Mouse (Mus musculus): ENCODE measurements around the gene Ncoa7.
"Not testable (repeated sequence)": the region's sequence is repeated elsewhere in the genome, so short reads cannot be mapped to it uniquely, and the experiment has no call there.

Gene Ncoa7

DNA sequence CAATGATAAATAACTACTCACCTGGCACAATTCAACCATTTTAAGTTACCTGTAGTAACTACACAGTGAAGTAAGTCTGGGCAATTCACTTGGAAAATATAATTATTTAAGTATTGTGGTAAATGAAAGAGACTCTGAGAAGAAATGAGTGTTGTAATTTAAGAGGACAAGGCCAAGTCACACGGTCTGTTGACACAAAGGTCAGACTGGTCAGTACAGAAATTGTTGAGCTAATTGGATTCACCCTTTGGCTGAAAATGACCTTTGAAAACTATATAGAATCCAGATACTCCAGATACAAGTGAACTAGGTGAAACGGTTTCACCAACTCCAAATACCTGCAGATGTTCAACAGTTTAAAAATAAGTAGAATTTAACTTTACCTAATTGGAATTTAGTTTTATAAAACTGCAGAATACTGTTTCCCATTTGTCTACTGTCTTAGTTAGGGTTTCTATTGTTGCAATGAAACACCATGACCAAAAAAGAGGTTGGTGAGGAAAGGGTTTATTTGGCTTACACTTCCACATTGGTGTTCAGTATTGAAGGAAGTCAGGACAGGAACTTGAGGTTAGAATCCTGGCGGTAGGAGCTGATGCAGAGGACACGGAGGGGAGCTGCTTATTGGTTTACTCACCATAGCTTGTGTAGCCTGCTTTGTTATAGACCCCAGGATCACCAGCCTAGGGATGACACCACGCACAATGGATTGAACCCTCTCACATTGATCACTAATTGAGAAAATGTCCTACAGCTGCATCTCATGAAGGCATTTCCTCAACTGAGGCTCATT lies 6.5 kb downstream of the Ncoa7 start:
- CTCF ChIA-PET: interaction anchor here in 1 of 4 experiments (0.6 kb wide), 1 partner anchor 60 kb away, joined by 3 read pairs; no protein-coding TSS in a partner anchor
- POLR2A ChIA-PET: interaction anchor here in 1 of 4 experiments (0.6 to 1.8 kb wide), 2 partner anchors 18 to 23 kb away, joined by 5 to 8 read pairs; no protein-coding TSS in a partner anchor

- ChIA-PET POLR2A (interaction anchor here in 2 of 4 experiments (1.4 to 3.9 kb wide), 2 partner anchors 11 to 12 kb away, joined by 4 to 12 read pairs; partner anchors contain the start of gene Ncoa7 (in 2 of the 2)), CTCF (no interaction called here)
Observed at GRCm38 (mm10) chr10:30791016-30791415, 12.1 kb downstream of the Ncoa7 start.

- POLR2A ChIA-PET: interaction anchor here in 2 of 4 experiments (1.2 to 1.7 kb wide), 3 partner anchors 13 to 120 kb away, joined by 3 to 5 read pairs (median 4); partner anchors contain the start of gene Ncoa7 (in 2 of the 2)
- CTCF ChIA-PET: no interaction called here
Observed at GRCm38 (mm10) chr10:30789521-30789920, 13.6 kb downstream of the Ncoa7 start.

DNA sequence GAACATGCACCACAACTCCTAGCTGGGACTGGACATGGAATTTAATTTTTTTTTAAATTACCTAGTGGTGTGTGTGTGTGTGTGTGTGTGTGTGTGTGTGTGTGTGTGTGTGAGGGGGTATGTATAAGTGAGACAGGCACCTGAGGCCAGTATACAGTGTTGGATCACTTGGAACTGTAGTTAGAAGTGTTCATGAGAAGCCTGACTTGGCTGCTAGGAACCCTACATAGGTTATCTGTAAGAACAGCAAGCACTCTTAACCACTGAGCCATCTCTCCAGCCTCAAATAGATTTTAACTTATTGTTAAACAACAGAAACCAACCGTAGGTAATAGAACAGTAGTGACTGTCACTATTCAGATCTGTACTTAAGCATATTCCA lies 14.8 kb downstream of the Ncoa7 start:
- ChIA-PET CTCF (no interaction called here), POLR2A (interaction anchor here in 1 of 4 experiments (1.7 kb wide), 1 partner anchor 14 kb away, joined by 5 read pairs; the partner anchor contains the start of gene Ncoa7)

DNA sequence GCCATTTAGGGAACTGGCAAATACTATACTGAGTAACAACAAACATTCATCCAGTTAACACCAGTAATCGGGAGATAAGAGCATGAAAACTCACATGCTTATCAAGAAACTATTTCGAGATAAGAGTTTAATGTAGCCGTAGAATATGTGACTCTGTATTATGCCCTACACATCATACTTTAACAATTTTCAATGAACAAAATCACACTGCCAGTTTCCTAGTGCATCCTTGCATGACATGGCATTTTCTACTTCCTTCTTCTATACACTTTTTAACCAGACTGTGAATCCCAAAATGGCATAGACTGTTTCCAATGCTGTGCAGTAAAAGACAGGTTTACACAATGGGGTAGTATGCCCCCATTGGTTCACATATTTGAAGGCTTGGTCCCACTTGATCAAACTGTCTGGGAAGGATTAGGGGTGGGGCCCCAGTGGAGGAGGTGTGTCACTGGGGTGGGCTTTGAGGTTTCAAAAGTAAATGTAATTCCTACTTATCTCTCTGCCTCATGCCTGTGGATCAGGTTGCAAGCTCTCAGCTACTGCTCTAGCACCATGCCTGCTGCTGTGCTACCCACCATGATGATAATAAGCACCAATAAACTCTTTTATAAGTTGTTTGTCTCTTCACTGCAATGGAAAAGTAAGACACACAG lies 15.3 kb downstream of the Ncoa7 start:
- POLR2A ChIA-PET: no interaction called here
- CTCF ChIA-PET: no interaction called here

DNA sequence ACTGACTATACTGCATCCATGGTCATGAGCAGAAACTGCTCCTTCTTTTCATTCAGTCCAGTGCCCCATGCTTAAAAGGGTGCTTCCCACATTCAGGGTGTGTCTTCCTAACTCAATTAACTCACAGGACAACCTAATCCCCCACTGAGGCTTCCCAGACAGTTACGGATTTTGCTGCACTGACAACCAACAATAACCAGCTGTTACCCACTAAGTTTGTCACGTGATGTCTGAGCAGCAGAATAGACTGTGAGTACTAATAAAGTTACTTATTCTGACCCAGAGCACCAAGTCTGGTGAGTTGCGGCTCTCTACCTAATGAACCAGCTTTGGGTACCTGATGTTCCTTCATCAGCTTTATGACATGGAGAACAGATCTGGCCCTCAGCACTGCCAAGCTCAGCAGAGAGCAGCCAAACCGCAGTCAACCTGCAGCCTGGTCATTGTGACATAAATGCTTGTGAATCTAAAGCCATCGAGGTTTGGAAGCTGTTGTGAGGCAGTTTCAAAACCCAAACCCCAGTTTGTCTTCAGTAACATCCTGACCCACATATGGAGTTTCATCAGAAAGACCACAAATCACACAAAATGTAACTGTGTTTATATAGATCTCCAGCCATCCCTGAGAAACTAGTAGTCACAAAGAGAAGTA lies 16.9 kb downstream of the Ncoa7 start:
- CTCF ChIA-PET: no interaction called here
- POLR2A ChIA-PET: interaction anchor here in 2 of 4 experiments (0.8 to 1.5 kb wide), 3 partner anchors 11 to 16 kb away, joined by 3 read pairs; no protein-coding TSS in a partner anchor

DNA sequence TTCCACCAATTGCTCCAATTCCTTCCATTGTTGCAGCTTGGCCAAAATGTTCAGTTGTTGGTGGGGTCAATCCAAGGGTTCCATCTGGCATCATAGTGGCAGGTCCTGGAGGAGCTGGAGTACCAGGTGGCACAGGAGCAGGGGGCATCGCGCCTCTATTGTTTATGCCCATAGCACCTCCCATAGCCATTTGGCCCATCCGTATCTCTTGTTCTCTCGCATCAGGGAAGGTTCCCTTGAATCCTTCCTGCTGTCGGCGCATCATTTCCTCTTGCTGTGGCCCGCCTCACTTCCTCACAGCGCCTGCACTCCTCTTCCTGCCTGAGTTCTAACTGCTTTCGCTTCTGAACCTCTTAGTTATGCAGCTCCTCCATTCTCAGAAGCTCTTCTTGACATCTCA lies 22.2 kb downstream of the Ncoa7 start:
- CTCF ChIA-PET: not testable (repeated sequence)

DNA sequence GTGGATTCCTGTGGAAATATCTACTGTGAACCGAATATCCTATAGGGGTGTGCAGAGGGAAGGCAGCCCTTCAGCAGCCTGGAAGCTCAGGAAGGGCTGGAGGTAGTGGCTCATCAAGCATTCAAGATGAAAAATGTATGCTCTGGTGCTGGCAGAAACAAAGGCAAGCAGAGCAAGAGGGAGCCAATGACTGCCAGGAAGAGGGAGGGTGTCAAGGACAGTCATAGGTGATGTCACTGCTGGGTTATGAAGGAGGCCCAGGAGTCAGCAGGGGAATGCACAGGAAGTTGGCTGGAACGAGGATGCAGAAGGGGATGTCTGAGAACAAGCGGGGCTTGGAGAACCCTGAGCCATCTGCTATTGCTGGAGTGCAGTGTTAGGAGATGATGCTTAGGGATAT lies 24.9 kb downstream of the Ncoa7 start:
- POLR2A ChIA-PET: interaction anchor here in 1 of 4 experiments (1.7 kb wide), 1 partner anchor 18 kb away, joined by 8 read pairs; no protein-coding TSS in a partner anchor
- CTCF ChIA-PET: interaction anchor here in 1 of 4 experiments (0.8 kb wide), 1 partner anchor 154 kb away, joined by 6 read pairs; no protein-coding TSS in a partner anchor

More for the DNA sequence above, 22.2 kb downstream of the Ncoa7 start:
- POLR2A ChIA-PET: interaction anchor here in 2 of 4 experiments (0.5 to 1.5 kb wide), 2 partner anchors 24 to 44 kb away, joined by 3 read pairs; no protein-coding TSS in a partner anchor

GRCm38 (mm10) chr10:30775987-30776386 lies 27.1 kb downstream of the Ncoa7 start:
- CTCF ChIA-PET: no interaction called here

GRCm38 (mm10) chr10:30775568-30775967 lies 27.6 kb downstream of the Ncoa7 start:
- CTCF ChIA-PET: no interaction called here
- POLR2A ChIA-PET: interaction anchor here in 1 of 4 experiments (1.6 kb wide), 1 partner anchor 20 kb away, joined by 3 read pairs; no protein-coding TSS in a partner anchor

More at GRCm38 (mm10) chr10:30775987-30776386, 27.1 kb downstream of the Ncoa7 start:
- POLR2A ChIA-PET: no interaction called here

DNA sequence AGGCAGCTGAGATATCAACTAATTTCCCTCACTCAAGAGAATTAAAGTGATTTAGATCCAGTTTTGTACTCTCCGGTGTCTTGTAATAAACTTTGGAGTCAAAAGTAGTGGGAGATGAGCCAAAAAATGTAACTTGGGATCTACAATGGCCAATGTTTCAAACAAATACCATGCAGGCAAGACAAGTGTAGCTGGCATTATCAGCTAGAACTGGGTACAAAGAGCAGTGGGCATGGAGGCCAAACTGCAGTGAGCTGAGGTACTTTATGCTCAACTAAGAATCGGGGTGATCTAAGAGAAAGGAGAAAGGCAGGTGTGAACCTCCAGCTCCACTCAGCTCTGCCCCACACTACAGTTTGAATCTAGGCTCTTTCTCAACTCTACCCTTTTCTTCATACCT lies 28.7 kb downstream of the Ncoa7 start:
- POLR2A ChIA-PET: interaction anchor here in 2 of 4 experiments (1.6 to 2.5 kb wide), 5 partner anchors 21 to 539 kb away, joined by 3 to 10 read pairs (median 9); partner anchors contain the start of genes Ncoa7 (in 2 of the 2) and Hddc2 (in 1 of the 2)

DNA sequence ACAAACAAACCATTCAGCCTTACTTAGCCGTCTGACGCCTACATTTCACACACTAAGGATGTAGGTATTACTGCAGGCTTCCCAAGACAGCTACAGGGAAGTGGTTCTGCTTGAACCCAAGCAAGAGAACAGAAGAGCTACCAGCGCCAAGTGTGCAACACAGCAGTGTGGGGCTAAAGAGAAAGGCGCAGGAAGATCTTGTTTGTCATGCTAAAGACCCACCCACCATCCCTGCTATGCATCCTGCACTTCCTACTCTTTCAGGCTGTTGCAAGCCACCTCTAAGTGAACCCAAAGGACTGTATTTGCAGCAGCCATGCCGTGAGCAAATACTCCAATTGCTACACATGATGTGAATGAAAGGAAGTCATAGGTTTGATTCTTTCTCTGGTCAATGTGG lies 29.9 kb downstream of the Ncoa7 start:
- ChIA-PET CTCF (interaction anchor here in 1 of 4 experiments (1.6 kb wide), 1 partner anchor 30 kb away, joined by 3 read pairs; the partner anchor contains the start of gene Ncoa7), POLR2A (interaction anchor here in 2 of 4 experiments (0.6 to 2.5 kb wide), 8 partner anchors 24 to 1467 kb away, joined by 3 to 10 read pairs (median 4); partner anchors contain the start of genes Ncoa7 (in 2 of the 2) and Hddc2 (in 1 of the 2))

More for the DNA sequence above, 28.7 kb downstream of the Ncoa7 start:
- CTCF ChIA-PET: interaction anchor here in 1 of 4 experiments (1.6 kb wide), 1 partner anchor 28 kb away, joined by 3 read pairs; the partner anchor contains the start of gene Ncoa7

DNA sequence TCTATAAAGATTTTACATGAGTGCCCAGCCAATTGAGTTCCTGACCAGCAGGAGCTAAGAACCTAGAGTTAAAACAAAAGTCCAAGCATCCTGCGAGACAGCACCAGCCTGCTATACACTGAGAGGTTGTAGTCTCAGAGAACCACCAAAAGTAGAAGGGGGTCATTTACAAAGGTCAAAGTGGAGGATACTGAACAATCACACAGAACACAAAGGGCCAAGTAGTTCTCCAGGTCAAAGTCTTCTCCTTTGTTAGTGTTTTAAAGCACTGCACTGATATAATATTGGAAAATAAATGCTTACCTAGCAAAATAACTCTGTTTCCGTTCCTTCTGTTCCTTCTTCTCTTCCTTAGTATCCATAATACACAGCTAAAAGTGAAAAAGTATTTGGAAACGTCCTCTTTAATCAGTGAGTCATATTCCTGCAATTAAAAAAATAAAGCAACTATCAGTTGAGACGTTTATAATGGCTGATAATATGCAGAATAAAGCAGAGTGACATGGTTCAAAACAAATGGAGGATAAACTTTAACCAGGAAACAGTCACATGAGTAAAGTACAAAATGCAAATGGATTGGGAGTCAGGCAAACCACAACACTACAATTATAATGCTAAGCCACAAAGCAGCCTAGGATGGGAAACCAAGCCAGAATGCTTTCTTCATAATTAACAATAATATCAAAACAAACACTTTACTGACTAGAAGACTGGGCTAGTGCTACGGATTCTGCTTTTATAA lies 31.5 kb downstream of the Ncoa7 start:
- POLR2A ChIA-PET: no interaction called here
- CTCF ChIA-PET: no interaction called here

DNA sequence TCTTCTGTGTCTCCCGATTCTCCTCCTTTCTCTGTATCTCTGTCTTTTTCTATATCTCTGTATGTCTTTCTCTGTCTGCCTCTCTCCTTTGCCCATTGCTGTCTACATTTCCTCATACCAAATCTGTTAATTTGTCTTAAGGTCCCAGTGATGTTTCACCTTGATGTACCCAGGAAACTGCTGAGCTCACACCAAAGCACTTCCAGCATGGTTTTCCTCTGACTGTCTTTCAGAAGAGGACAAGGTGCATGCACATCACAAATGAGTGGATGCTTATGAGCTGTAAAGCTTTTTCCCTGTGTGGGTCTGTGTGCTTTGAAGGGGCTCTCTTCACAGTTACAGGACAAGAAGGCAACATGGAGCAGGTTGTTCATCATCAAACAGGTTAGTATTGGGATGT lies 34.3 kb downstream of the Ncoa7 start:
- ChIA-PET CTCF (interaction anchor here in 1 of 4 experiments (0.7 kb wide), 1 partner anchor 42 kb away, joined by 3 read pairs; no protein-coding TSS in a partner anchor), POLR2A (interaction anchor here in 1 of 4 experiments (1.0 to 1.7 kb wide), 2 partner anchors 31 to 34 kb away, joined by 3 read pairs; no protein-coding TSS in a partner anchor)

DNA sequence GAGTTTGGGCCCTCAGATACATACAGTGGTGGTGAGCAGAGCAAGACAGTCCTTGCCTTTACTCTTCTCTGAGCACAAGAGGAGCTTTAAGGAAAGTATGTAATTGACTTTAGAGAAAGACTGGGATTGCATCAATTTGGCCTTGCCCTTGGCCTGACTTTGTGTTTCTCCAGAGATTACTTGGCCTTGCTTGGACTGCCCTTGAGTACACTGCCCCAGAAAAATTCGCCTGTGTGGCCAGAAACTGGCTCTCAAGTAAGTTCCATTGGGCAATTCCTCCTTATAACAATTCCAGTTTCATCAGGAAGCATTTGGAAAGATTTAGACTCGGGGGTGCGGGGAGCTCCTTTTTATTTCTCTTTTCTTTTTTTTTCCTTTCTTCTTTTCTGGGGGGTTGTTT lies 34.9 kb downstream of the Ncoa7 start:
- ChIA-PET CTCF (interaction anchor here in 1 of 4 experiments (0.5 kb wide), 1 partner anchor 230 kb away, joined by 3 read pairs; no protein-coding TSS in a partner anchor), POLR2A (interaction anchor here in 1 of 4 experiments (1.0 to 1.7 kb wide), 3 partner anchors 31 to 39 kb away, joined by 3 to 4 read pairs (median 3); no protein-coding TSS in a partner anchor)

GRCm38 (mm10) chr10:30763179-30763770 lies 39.9 kb downstream of the Ncoa7 start:
- CTCF ChIA-PET: no interaction called here
- POLR2A ChIA-PET: interaction anchor here in 1 of 4 experiments (0.6 kb wide), 2 partner anchors 65 to 979 kb away, joined by 3 read pairs; no protein-coding TSS in a partner anchor

GRCm38 (mm10) chr10:30762284-30762964 lies 40.7 kb downstream of the Ncoa7 start:
- POLR2A ChIA-PET: no interaction called here
- CTCF ChIA-PET: no interaction called here
